Mouse (Mus musculus): Measurements from ENCODE around the gene 5730596B20Rik. TPM values are rescaled to one million over a fixed set of nuclear protein-coding genes. Genes with fewer than 3 reads are reported as not detected.

5730596B20Rik gene
- polyA plus RNA-seq, 1 experiment from 2014 or later: not detected

GRCm38 (mm10) chr6:52216691-52217458 lies 39.6 kb downstream of the 5730596B20Rik start:
- Histone ChIP-seq H3K27ac (replicated peaks) (no peak overlapping the region), H3K4me3 (peak overlapping the region; percentile 39), H3K4me1 (peaks cover 21% of the 10 kb centered on the region), H3K9me3 (replicated peaks) (no peaks in the 10 kb centered on the region), H3K36me3 (no peaks in the 10 kb centered on the region), H3K27me3 (ENCODE audit: low read depth, poor library complexity, severe bottlenecking) (peaks cover 100% of the 10 kb centered on the region)
- no peak for DNase-seq (ENCODE audit: low spot score)
- 4% methylated on average over 60 of the region's 60 CpGs for WGBS

DNA sequence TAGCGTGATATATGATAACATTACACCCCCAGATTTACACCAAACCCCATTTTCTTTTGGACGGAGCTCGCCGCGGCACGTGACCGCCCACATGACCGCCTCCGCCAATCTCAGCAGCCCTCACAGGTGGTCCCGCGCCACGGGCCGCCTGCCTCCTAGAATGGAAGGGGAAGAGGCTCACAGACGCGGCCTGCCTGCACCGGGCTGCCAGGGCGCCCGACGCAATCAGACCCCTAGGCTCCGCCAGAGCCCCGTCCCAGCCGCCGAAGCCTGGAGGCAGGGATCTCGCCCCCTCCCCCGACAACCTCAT lies 40.1 kb downstream of the 5730596B20Rik start:
- Histone ChIP-seq H3K4me3 (peak overlapping the region; percentile 39), H3K9me3 (replicated peaks) (no peaks in the 10 kb centered on the region), H3K36me3 (no peaks in the 10 kb centered on the region), H3K27me3 (ENCODE audit: low read depth, poor library complexity, severe bottlenecking) (peaks cover 100% of the 10 kb centered on the region), H3K27ac (replicated peaks) (no peak overlapping the region), H3K4me1 (peaks cover 23% of the 10 kb centered on the region)
- WGBS: 0% methylated on average over 25 of the region's 25 CpGs
- DNase-seq (ENCODE audit: low spot score): peak; percentile 77

- Histone ChIP-seq H3K36me3 (no peaks in the 10 kb centered on the region), H3K4me3 (no peak overlapping the region), H3K27ac (replicated peaks) (no peak overlapping the region), H3K9me3 (replicated peaks) (no peaks in the 10 kb centered on the region), H3K4me1 (peaks cover 23% of the 10 kb centered on the region), H3K27me3 (ENCODE audit: low read depth, poor library complexity, severe bottlenecking) (peaks cover 100% of the 10 kb centered on the region)
- WGBS: 4% methylated on average over 23 of the region's 23 CpGs
- no peak for DNase-seq (ENCODE audit: low spot score)
Observed at GRCm38 (mm10) chr6:52217895-52218642, 40.8 kb downstream of the 5730596B20Rik start.

DNA sequence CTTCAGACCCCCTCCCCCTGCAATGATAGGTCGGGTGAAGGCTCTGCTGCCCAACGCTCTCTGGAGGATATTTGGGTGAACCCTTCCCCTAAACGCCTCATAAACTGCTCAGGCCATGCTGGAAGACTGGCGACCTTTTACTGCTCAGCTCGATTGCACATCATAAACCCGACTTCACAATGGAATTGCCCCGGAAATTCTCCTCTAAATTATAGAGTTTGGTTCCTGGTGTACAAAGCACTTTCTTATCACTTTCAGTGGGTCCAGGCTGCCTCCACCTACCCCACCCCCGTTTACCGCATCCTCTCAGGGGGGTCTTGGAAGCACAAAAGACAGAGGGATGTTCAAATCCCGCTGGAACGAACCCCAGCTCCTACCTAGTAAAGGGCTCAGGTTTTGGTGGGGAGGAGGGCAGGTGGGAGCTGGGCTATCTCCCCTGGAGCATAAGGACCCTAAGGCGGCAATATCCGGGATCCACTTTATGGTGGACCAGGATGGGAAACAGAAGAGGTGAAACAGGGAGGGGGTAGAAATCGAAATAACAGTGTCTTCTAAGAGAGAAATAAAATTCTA lies 41.4 kb downstream of the 5730596B20Rik start:
- peaks cover 100% of the 10 kb centered on the region for H3K27me3 ChIP-seq (ENCODE audit: low read depth, poor library complexity, severe bottlenecking)
- peaks cover 23% of the 10 kb centered on the region for H3K4me1 ChIP-seq
- H3K36me3 ChIP-seq: no peaks in the 10 kb centered on the region
- 11% methylated on average over 14 of the region's 14 CpGs for WGBS
- H3K4me3 ChIP-seq: no peak overlapping the region
- H3K9me3 ChIP-seq (replicated peaks): no peaks in the 10 kb centered on the region
- H3K27ac ChIP-seq (replicated peaks): no peak overlapping the region
- no peak for DNase-seq (ENCODE audit: low spot score)

DNA sequence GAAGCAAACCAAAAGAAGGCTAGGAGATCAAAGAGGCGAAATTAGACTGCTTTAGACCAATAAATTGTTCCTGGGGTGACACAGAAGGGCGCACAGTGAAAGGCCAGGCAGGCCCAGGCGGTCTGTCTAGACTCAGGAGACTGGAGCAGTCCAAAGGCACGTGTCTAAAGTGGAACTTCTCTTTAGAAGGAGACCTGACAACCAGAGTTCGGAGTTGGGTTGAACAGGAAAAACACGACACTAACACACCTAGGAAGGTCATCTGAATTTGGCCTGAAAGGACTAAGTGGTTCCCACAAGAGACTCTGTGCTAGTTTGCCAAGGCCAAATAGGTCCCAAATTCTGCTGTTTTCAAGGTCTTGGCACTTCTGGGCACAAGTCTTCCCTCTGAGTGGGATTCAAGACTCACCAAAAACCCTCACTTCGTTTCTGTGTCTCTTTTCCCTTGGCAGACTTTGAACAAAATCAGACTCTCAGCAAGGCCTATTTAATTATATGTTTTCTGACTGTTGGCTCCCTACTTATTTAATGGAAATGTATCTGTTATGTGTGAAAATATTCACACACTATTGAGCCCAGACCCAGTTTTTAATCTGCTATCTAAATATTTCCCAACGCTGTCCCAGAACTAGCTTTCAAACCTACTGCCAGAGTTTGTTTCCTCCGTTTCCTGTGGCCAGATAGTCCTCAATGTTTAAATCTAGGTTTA lies 42.1 kb downstream of the 5730596B20Rik start:
- Histone ChIP-seq H3K4me3 (no peak overlapping the region), H3K9me3 (replicated peaks) (no peaks in the 10 kb centered on the region), H3K27me3 (ENCODE audit: low read depth, poor library complexity, severe bottlenecking) (peaks cover 100% of the 10 kb centered on the region), H3K27ac (replicated peaks) (no peak overlapping the region), H3K4me1 (peaks cover 23% of the 10 kb centered on the region), H3K36me3 (no peaks in the 10 kb centered on the region)
- no peak for DNase-seq (ENCODE audit: low spot score)
- 17% methylated on average over 9 of the region's 9 CpGs for WGBS

DNA sequence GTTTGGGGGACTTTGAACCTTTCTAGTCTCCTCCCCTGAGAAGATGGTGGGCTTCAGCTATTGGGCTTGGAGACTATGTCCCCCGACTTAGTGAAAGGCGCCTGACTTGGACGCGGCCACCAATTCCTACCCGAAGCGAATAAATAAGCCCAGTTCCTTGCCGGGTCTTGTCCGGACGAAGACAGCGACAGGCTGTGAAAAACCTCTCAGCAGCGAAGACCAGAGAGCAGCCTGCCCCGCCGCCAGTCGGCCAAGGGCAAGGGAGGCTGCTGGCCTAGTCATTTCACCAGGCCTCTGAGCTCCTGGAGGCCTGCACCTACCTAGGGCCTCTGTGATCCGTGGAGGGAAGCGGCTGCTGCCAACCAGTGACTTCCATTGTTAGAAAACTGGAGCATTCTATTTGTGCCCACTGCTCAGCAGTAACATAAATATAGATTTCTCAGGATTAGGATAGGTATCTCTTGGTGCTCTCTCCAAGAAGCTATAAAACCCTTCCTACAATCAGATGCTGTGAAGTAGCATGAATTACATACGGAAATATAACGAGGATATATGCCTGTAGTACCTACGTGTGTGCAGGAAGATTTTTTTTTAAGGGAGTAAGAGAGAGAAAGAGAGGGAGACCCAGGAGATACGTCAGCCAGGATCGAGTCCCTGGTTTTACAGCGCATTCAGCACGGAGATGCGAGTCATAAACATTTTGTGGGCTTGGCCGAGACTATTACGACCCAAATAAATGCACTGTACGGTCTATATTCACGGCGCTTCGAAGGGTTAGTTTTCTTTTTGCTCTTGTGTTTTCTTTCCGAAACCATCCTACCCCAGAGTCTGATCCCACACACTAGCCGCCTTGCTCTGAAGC lies 42.9 kb downstream of the 5730596B20Rik start:
- 11% methylated on average over 32 of the region's 32 CpGs for WGBS
- Histone ChIP-seq H3K27ac (replicated peaks) (no peak overlapping the region), H3K9me3 (replicated peaks) (no peaks in the 10 kb centered on the region), H3K27me3 (ENCODE audit: low read depth, poor library complexity, severe bottlenecking) (peaks cover 100% of the 10 kb centered on the region), H3K4me3 (no peak overlapping the region), H3K4me1 (peaks cover 23% of the 10 kb centered on the region), H3K36me3 (no peaks in the 10 kb centered on the region)
- DNase-seq (ENCODE audit: low spot score): no peak

GRCm38 (mm10) chr6:52220865-52221310 lies 43.6 kb downstream of the 5730596B20Rik start:
- DNase-seq (ENCODE audit: low spot score): no peak
- Histone ChIP-seq H3K4me1 (peaks cover 23% of the 10 kb centered on the region), H3K9me3 (replicated peaks) (no peaks in the 10 kb centered on the region), H3K27me3 (ENCODE audit: low read depth, poor library complexity, severe bottlenecking) (peaks cover 100% of the 10 kb centered on the region), H3K4me3 (peak overlapping the region; percentile 49), H3K36me3 (no peaks in the 10 kb centered on the region), H3K27ac (replicated peaks) (no peak overlapping the region)
- WGBS: 7% methylated on average over 12 of the region's 12 CpGs

GRCm38 (mm10) chr6:52221337-52221992 lies 44.2 kb downstream of the 5730596B20Rik start, which contains the start of gene Hoxa7:
Hoxa7 (minus strand) TSS chr6:52221854.
- peak; percentile 88 for DNase-seq (ENCODE audit: low spot score)
- no peaks in the 10 kb centered on the region for H3K36me3 ChIP-seq
- H3K9me3 ChIP-seq (replicated peaks): no peaks in the 10 kb centered on the region
- WGBS: under 1% methylated on average over 46 of the region's 46 CpGs
- no peak within 1 kb of the TSS for H3K27ac ChIP-seq (replicated peaks)
- H3K4me3 ChIP-seq: peak within 1 kb of the TSS; percentile 49
- H3K27me3 ChIP-seq (ENCODE audit: low read depth, poor library complexity, severe bottlenecking): peaks cover 100% of the 10 kb centered on the region
- H3K4me1 ChIP-seq: peaks cover 23% of the 10 kb centered on the region

DNA sequence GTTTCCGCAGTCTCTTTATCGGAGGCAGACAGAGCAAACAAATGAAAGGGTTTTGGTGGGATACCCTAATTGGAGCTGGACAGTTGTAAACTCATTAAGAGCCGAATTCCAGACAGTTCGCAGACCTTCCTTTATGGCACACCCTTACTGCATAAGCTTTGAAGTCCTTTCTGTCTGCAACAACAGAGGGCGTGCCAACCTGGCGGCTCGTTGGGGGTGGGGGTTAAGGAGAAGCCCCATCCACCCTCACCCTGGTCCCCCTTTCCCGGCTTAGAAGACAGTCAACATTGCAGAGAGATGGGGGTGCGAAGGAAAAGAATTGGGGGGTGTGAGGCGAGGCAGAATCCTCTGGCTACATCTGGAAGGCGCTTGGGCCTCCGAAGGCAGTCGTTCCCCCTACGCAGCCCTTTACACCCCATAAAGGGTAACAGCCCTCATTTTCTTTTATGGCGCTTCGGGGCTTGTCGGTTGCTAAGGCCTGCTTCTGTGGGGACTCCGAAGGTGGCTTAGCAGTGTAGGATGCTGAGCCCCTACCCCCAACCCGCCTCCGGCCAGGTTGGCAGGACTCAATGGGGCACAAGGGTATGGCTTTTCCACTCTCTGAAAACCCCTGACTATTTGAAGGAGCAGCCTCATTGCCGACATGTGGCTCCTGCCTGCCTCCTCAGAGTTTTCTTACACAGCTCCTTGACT lies 44.8 kb downstream of the 5730596B20Rik start:
- Histone ChIP-seq H3K9me3 (replicated peaks) (no peaks in the 10 kb centered on the region), H3K27me3 (ENCODE audit: low read depth, poor library complexity, severe bottlenecking) (peaks cover 100% of the 10 kb centered on the region), H3K36me3 (no peaks in the 10 kb centered on the region), H3K4me3 (0 out of 2 replicates have a peak overlapping the region, but pooled peaks have one; percentile 49), H3K4me1 (peaks cover 17% of the 10 kb centered on the region), H3K27ac (replicated peaks) (no peak overlapping the region)
- no peak for DNase-seq (ENCODE audit: low spot score)
- 6% methylated on average over 21 of the region's 21 CpGs for WGBS

DNA sequence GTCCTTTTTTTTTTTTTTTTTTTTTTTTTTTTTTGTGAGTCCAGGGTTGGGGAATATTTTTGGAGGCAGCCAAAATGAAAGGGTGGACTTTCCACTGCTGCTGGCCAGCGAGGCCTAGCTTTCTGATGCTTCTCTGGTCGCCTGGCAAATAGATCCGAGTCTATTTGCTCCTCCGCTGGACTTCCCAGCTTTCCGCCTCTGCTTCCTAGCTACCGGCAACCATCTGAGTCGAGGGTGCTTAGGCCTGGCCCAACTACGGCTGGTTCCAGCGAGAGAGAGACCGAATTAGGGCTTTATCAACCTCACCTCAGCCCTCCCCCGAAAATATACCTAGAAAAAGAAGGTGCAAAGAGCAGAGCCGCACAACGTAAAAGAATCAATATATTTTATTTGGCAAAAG lies 45.4 kb downstream of the 5730596B20Rik start:
- WGBS: 10% methylated on average over 13 of the region's 13 CpGs
- H3K36me3 ChIP-seq: no peaks in the 10 kb centered on the region
- H3K4me3 ChIP-seq: no peak overlapping the region
- peaks cover 100% of the 10 kb centered on the region for H3K27me3 ChIP-seq (ENCODE audit: low read depth, poor library complexity, severe bottlenecking)
- no peak overlapping the region for H3K27ac ChIP-seq (replicated peaks)
- no peaks in the 10 kb centered on the region for H3K9me3 ChIP-seq (replicated peaks)
- DNase-seq (ENCODE audit: low spot score): no peak
- peaks cover 12% of the 10 kb centered on the region for H3K4me1 ChIP-seq
